Mouse (Mus musculus) kidney, embryonic 14.5 days (tissue): ENCODE data around the gene Gpc6. TPM values are rescaled to one million over a fixed set of nuclear protein-coding genes. Genes with fewer than 3 reads are reported as not detected.

Experiments used
- ATAC-seq: fragments of 200-750 bp; cut with Nextera tagmentation; 2 replicates; pipeline ENCODE4 v1.8.0; 2017; ENCODE audit warnings: moderate number of reproducible peaks, mild to moderate bottlenecking, moderate TSS enrichment, moderate library complexity; ENCODE audit not compliant: low FRiP score, low TSS enrichment
- H3K27ac ChIP-seq: fragments of 300-500 bp; sonication (generic); 2 replicates; pipeline ENCODE4 v1.5.1; 2014; ENCODE audit warnings: low read depth, mild to moderate bottlenecking, low read length, moderate library complexity, mixed read lengths
- H3K27me3 ChIP-seq: fragments of 300-500 bp; sonication (generic); 2 replicates; pipeline ENCODE4 v1.6.1; 2014; ENCODE audit warnings: mild to moderate bottlenecking, low read length; ENCODE audit not compliant: control insufficient read depth, insufficient read depth
- H3K36me3 ChIP-seq: fragments of 300-500 bp; sonication (generic); 2 replicates; pipeline ENCODE4 v1.6.1; 2014; ENCODE audit warnings: low read length, mixed read lengths; ENCODE audit not compliant: control insufficient read depth, insufficient read depth
- H3K4me1 ChIP-seq: fragments of 300-500 bp; sonication (generic); 2 replicates; pipeline ENCODE4 v1.6.1; 2014; ENCODE audit warnings: low read length, mixed read lengths; ENCODE audit not compliant: control insufficient read depth, insufficient read depth
- H3K4me2 ChIP-seq: fragments of 300-500 bp; sonication (generic); replicated peaks from 2 replicates; pipeline ENCODE4 v1.6.1; 2014; ENCODE audit warnings: low read depth, mild to moderate bottlenecking, low read length
- H3K4me3 ChIP-seq: fragments of 300-500 bp; sonication (generic); 2 replicates; pipeline ENCODE4 v1.5.1; 2014; ENCODE audit warnings: mild to moderate bottlenecking, low read length
- H3K9ac ChIP-seq: fragments of 300-500 bp; sonication (generic); 2 replicates; pipeline ENCODE4 v1.6.1; 2014; ENCODE audit warnings: low read depth, mild to moderate bottlenecking, low read length, moderate library complexity
- H3K9me3 ChIP-seq: fragments of 300-500 bp; sonication (generic); 2 replicates; pipeline ENCODE4 v1.6.1; 2016; ENCODE audit warnings: low read length; ENCODE audit not compliant: control insufficient read depth
- WGBS: fragments of 180-500 bp; shearing (Covaris S2); extraction: QIAGEN DNeasy Blood & Tissue Kit; methylation state at CpG from one replicate; pipeline ENCODE4 v1.1.7; 2014; 5-methylcytosine and 5-hydroxymethylcytosine counted together
- polyA plus RNA-seq: library from polyadenylated mRNA; unstranded; fragments of >200 nt; fragmentation: Nextera tagmentation; extraction: Ambion mirVana; gene quantifications from 2 replicates; pipeline ENCODE4 v1.2.1, GENCODE M21; 2014

Gene Gpc6
- polyA plus RNA-seq, 1 experiment from 2014 or later: 71.8 TPM

GRCm38 (mm10) chr14:117267823-117268601 lies 342.9 kb downstream of the Gpc6 start:
- no peaks in the 10 kb centered on the region for H3K9me3 ChIP-seq
- no peaks in the 10 kb centered on the region for H3K27me3 ChIP-seq
- peak; percentile 89; the same call in 1 of the 2 replicates for ATAC-seq
- H3K4me1 ChIP-seq: no peaks in the 10 kb centered on the region
- no peaks in the 10 kb centered on the region for H3K36me3 ChIP-seq
- no peak overlapping the region for H3K4me3 ChIP-seq
- H3K27ac ChIP-seq: peak overlapping the region; percentile 65; the same call in 1 of the 2 replicates
- no peak overlapping the region for H3K4me2 ChIP-seq
- 42% methylated on average over 3 of the region's 3 CpGs for WGBS
- no peak overlapping the region for H3K9ac ChIP-seq

- Histone ChIP-seq H3K4me3 (no peak overlapping the region), H3K9ac (no peak overlapping the region), H3K4me1 (no peaks in the 10 kb centered on the region), H3K9me3 (no peaks in the 10 kb centered on the region), H3K36me3 (no peaks in the 10 kb centered on the region), H3K4me2 (no peak overlapping the region), H3K27me3 (no peaks in the 10 kb centered on the region), H3K27ac (no peak overlapping the region)
- no peak for ATAC-seq
- 93% methylated on average over 3 of the region's 3 CpGs for WGBS
Measured at GRCm38 (mm10) chr14:117283631-117284030, 358.5 kb downstream of the Gpc6 start.

GRCm38 (mm10) chr14:117293746-117294145 lies 368.6 kb downstream of the Gpc6 start:
- no peak overlapping the region for H3K4me2 ChIP-seq
- H3K4me3 ChIP-seq: no peak overlapping the region
- H3K36me3 ChIP-seq: no peaks in the 10 kb centered on the region
- no peak overlapping the region for H3K9ac ChIP-seq
- H3K9me3 ChIP-seq: no peaks in the 10 kb centered on the region
- no peaks in the 10 kb centered on the region for H3K4me1 ChIP-seq
- ATAC-seq: no peak
- no peak overlapping the region for H3K27ac ChIP-seq
- no peaks in the 10 kb centered on the region for H3K27me3 ChIP-seq
- WGBS: 68% methylated on average over 4 of the region's 4 CpGs

- ATAC-seq: no peak
- no peaks in the 10 kb centered on the region for H3K4me1 ChIP-seq
- WGBS: 91% methylated on average over 2 of the region's 2 CpGs
- no peak overlapping the region for H3K9ac ChIP-seq
- H3K27me3 ChIP-seq: no peaks in the 10 kb centered on the region
- H3K4me2 ChIP-seq: no peak overlapping the region
- no peaks in the 10 kb centered on the region for H3K9me3 ChIP-seq
- H3K4me3 ChIP-seq: no peak overlapping the region
- no peaks in the 10 kb centered on the region for H3K36me3 ChIP-seq
- H3K27ac ChIP-seq: no peak overlapping the region
Measured at GRCm38 (mm10) chr14:117296207-117296838, 371.2 kb downstream of the Gpc6 start.

GRCm38 (mm10) chr14:117301019-117301418 lies 375.9 kb downstream of the Gpc6 start:
- Histone ChIP-seq H3K36me3 (no peaks in the 10 kb centered on the region), H3K4me1 (no peaks in the 10 kb centered on the region), H3K9me3 (no peaks in the 10 kb centered on the region), H3K27me3 (no peaks in the 10 kb centered on the region), H3K27ac (no peak overlapping the region), H3K4me2 (no peak overlapping the region), H3K9ac (no peak overlapping the region), H3K4me3 (no peak overlapping the region)
- WGBS: 83% methylated on average over 3 of the region's 3 CpGs
- ATAC-seq: no peak

- no peak overlapping the region for H3K4me2 ChIP-seq
- no peaks in the 10 kb centered on the region for H3K4me1 ChIP-seq
- WGBS: 85% methylated on average over 8 of the region's 8 CpGs
- no peak overlapping the region for H3K4me3 ChIP-seq
- no peaks in the 10 kb centered on the region for H3K27me3 ChIP-seq
- H3K9ac ChIP-seq: no peak overlapping the region
- H3K27ac ChIP-seq: no peak overlapping the region
- no peaks in the 10 kb centered on the region for H3K36me3 ChIP-seq
- H3K9me3 ChIP-seq: no peaks in the 10 kb centered on the region
- no peak for ATAC-seq
Measured at GRCm38 (mm10) chr14:117303901-117304722, 379.0 kb downstream of the Gpc6 start.

DNA sequence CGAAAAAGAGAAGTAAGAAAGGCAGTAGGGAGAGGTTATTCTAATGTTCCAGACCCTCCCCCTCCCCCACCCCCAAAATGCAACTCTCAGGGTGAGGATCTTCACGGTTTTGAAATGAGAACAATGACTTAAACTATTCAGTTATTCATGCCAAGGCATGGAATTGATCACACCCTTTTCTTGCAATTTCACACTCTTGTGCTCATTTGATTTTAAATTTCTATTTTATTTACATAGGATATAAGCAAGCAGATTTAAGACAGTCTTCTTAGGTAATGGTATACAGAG lies 379.6 kb downstream of the Gpc6 start:
- Histone ChIP-seq H3K4me2 (no peak overlapping the region), H3K4me1 (no peaks in the 10 kb centered on the region), H3K27ac (no peak overlapping the region), H3K9me3 (no peaks in the 10 kb centered on the region), H3K9ac (no peak overlapping the region), H3K36me3 (no peaks in the 10 kb centered on the region), H3K4me3 (no peak overlapping the region), H3K27me3 (no peaks in the 10 kb centered on the region)
- no peak for ATAC-seq
- 89% methylated on average over 2 of the region's 2 CpGs for WGBS

- 90% methylated on average over 3 of the region's 3 CpGs for WGBS
- Histone ChIP-seq H3K4me2 (no peak overlapping the region), H3K4me1 (no peaks in the 10 kb centered on the region), H3K9me3 (no peaks in the 10 kb centered on the region), H3K4me3 (no peak overlapping the region), H3K36me3 (no peaks in the 10 kb centered on the region), H3K27me3 (no peaks in the 10 kb centered on the region), H3K9ac (no peak overlapping the region), H3K27ac (no peak overlapping the region)
- ATAC-seq: no peak
Measured at GRCm38 (mm10) chr14:117309997-117310520, 384.9 kb downstream of the Gpc6 start.

DNA sequence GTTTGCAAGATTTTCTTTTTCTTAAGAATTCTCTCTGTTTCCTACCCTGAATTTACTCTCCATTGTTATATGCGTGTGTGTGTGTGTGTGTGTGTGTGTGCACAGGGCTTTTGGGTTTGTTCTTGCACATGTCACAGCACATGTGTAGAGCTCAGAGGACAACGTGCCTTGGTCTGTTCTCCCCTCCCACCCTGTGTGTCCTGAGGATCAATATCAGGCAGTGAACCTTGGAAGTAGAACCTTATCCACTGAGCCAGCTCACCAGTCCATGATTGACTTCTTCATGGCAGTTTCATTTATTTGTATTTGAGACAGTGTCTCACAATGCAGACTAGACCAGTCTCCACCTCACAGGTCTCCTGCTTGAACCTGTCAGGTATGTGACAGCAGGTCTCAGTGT lies 399.1 kb downstream of the Gpc6 start:
- no peaks in the 10 kb centered on the region for H3K27me3 ChIP-seq
- H3K4me1 ChIP-seq: no peaks in the 10 kb centered on the region
- no peak overlapping the region for H3K27ac ChIP-seq
- H3K9me3 ChIP-seq: no peaks in the 10 kb centered on the region
- no peaks in the 10 kb centered on the region for H3K36me3 ChIP-seq
- H3K9ac ChIP-seq: no peak overlapping the region
- H3K4me2 ChIP-seq: no peak overlapping the region
- 66% methylated on average over 2 of the region's 2 CpGs for WGBS
- H3K4me3 ChIP-seq: no peak overlapping the region
- no peak for ATAC-seq
